Mouse (Mus musculus) hindbrain, embryonic 15.5 days (tissue): ENCODE results near the gene Tceal1. TPM values are rescaled to one million over a fixed set of nuclear protein-coding genes. Genes with fewer than 3 reads are reported as not detected.
A peak's percentile ranks its signal among the peaks of the same experiment; 100 is the strongest.
"Not testable (repeated sequence)": the region's sequence is repeated elsewhere in the genome, so short reads cannot be mapped to it uniquely, and the experiment has no call there.

Source experiments
- ATAC-seq: fragments of 200-750 bp; cut with Nextera tagmentation; 2 replicates; pipeline ENCODE4 v1.8.0; 2017; ENCODE audit warnings: low read depth, moderate number of reproducible peaks, moderate TSS enrichment; ENCODE audit not compliant: low FRiP score
- H3K27ac ChIP-seq: fragments of 300-500 bp; sonication (generic); replicated peaks from 2 replicates; pipeline ENCODE4 v1.5.1; 2015; ENCODE audit warnings: mild to moderate bottlenecking, inconsistent platforms
- H3K27me3 ChIP-seq: fragments of 300-500 bp; sonication (generic); 2 replicates; pipeline ENCODE4 v1.6.1; 2015; ENCODE audit warnings: control low read depth, inconsistent platforms
- H3K36me3 ChIP-seq: fragments of 300-500 bp; sonication (generic); 2 replicates; pipeline ENCODE4 v1.6.1; 2015; ENCODE audit warnings: control low read depth, inconsistent platforms
- H3K4me1 ChIP-seq: fragments of 300-500 bp; sonication (generic); replicated peaks from 2 replicates; pipeline ENCODE4 v1.6.1; 2015; ENCODE audit warnings: control low read depth, inconsistent platforms
- H3K4me2 ChIP-seq: fragments of 300-500 bp; sonication (generic); 2 replicates; pipeline ENCODE4 v1.6.1; 2015; ENCODE audit warnings: moderate library complexity, mild to moderate bottlenecking, inconsistent platforms
- H3K4me3 ChIP-seq: fragments of 300-500 bp; sonication (generic); 2 replicates; pipeline ENCODE4 v1.5.1; 2015; ENCODE audit warnings: mild to moderate bottlenecking, inconsistent platforms
- H3K9ac ChIP-seq: fragments of 300-500 bp; sonication (generic); 2 replicates; pipeline ENCODE4 v1.6.1; 2015; ENCODE audit warnings: inconsistent platforms
- H3K9me3 ChIP-seq: fragments of 300-500 bp; sonication (generic); 2 replicates; pipeline ENCODE4 v1.6.1; 2016; ENCODE audit warnings: control low read depth, inconsistent platforms
- WGBS: fragments of 180-500 bp; shearing (Covaris S2); methylation state at CpG from one replicate; pipeline ENCODE4 v1.1.7; 2015; 5-methylcytosine and 5-hydroxymethylcytosine counted together
- polyA plus RNA-seq: library from polyadenylated mRNA; unstranded; fragments of >200 nt; fragmentation: Nextera tagmentation; extraction: Ambion mirVana; gene quantifications from 2 replicates; pipeline ENCODE4 v1.2.1, GENCODE M21; 2015

Tceal1 gene
- 21.8 and 23.2 TPM in 2 replicates for polyA plus RNA-seq

- Histone ChIP-seq H3K27ac (peak within 1 kb of the TSS; percentile 93), H3K4me1 (peaks cover 5% of the 10 kb centered on the region; the same call in 1 of the 2 replicates), H3K36me3 (no peaks in the 10 kb centered on the region), H3K4me3 (peak within 1 kb of the TSS; percentile 52), H3K9me3 (no peaks in the 10 kb centered on the region), H3K9ac (peak within 1 kb of the TSS; percentile 56), H3K4me2 (peak within 1 kb of the TSS; percentile 64), H3K27me3 (no peaks in the 10 kb centered on the region; the same call in 1 of the 2 replicates)
- WGBS = 27% methylated on average over 15 of the region's 15 CpGs
- peak; percentile 95 for ATAC-seq
Measured at GRCm38 (mm10) chrX:136707446-136708167, at the start of gene Tceal1. Gene Tceal1, plus strand, starts transcription at chrX:136707982.

- WGBS = 23% methylated on average over 20 of the region's 20 CpGs
- peak overlapping the region; percentile 69 for H3K27ac ChIP-seq
Measured at GRCm38 (mm10) chrX:136666281-136666706, 41.5 kb upstream of the Tceal1 start.

GRCm38 (mm10) chrX:136666762-136667464, 40.9 kb upstream of the Tceal1 start:
- Histone ChIP-seq H3K9ac (peak overlapping the region; percentile 72), H3K27ac (peak overlapping the region; percentile 69; the same call in 1 of the 2 replicates), H3K4me3 (peak overlapping the region; percentile 57), H3K4me2 (peak overlapping the region; percentile 55)
- 19% methylated on average over 22 of the region's 24 CpGs for WGBS
- not testable (repeated sequence) for H3K4me1 ChIP-seq, H3K9me3 ChIP-seq, H3K36me3 ChIP-seq, H3K27me3 ChIP-seq
- ATAC-seq = peak; percentile 77

More at GRCm38 (mm10) chrX:136666281-136666706, 41.5 kb upstream of the Tceal1 start:
- ATAC-seq = peak; percentile 92
- H3K9me3 ChIP-seq = no peaks in the 10 kb centered on the region
- no peaks in the 10 kb centered on the region for H3K4me1 ChIP-seq
- no peaks in the 10 kb centered on the region for H3K27me3 ChIP-seq
- peak overlapping the region; percentile 57 for H3K4me3 ChIP-seq
- H3K4me2 ChIP-seq = peak overlapping the region; percentile 55
- H3K9ac ChIP-seq = peak overlapping the region; percentile 72
- no peaks in the 10 kb centered on the region for H3K36me3 ChIP-seq

- H3K4me2 ChIP-seq = no peak overlapping the region
- no peak overlapping the region for H3K4me3 ChIP-seq
- 70% methylated on average over 2 of the region's 2 CpGs for WGBS
- H3K27ac ChIP-seq = no peak overlapping the region
- no peaks in the 10 kb centered on the region for H3K27me3 ChIP-seq
- H3K36me3 ChIP-seq = no peaks in the 10 kb centered on the region
- H3K4me1 ChIP-seq = no peaks in the 10 kb centered on the region
- no peak overlapping the region for H3K9ac ChIP-seq
- H3K9me3 ChIP-seq = no peaks in the 10 kb centered on the region
- no peak for ATAC-seq
Measured at GRCm38 (mm10) chrX:136668794-136669193, 39.0 kb upstream of the Tceal1 start.

- Histone ChIP-seq H3K36me3 (no peaks in the 10 kb centered on the region), H3K4me3 (no peak overlapping the region), H3K27ac (no peak overlapping the region), H3K9me3 (no peaks in the 10 kb centered on the region), H3K27me3 (no peaks in the 10 kb centered on the region), H3K9ac (no peak overlapping the region), H3K4me2 (no peak overlapping the region), H3K4me1 (no peaks in the 10 kb centered on the region)
- whole genome bisulfite sequencing = 76% methylated on average over 3 of the region's 3 CpGs
- no peak for ATAC-seq
Measured at GRCm38 (mm10) chrX:136680989-136681388, 26.8 kb upstream of the Tceal1 start.

- H3K9ac ChIP-seq, H3K36me3 ChIP-seq, H3K4me3 ChIP-seq, H3K27me3 ChIP-seq, H3K9me3 ChIP-seq, H3K4me2 ChIP-seq, H3K4me1 ChIP-seq: not testable (repeated sequence)
- peak; percentile 92 for ATAC-seq
- H3K27ac ChIP-seq = peak overlapping the region; percentile 61
- 22% methylated on average over 3 of the region's 3 CpGs for WGBS
Measured at GRCm38 (mm10) chrX:136691606-136692293, 16.0 kb upstream of the Tceal1 start.

GRCm38 (mm10) chrX:136692294-136692675, 15.5 kb upstream of the Tceal1 start:
- 0 out of 2 replicates have a peak, but pooled peaks have one; percentile 38 for ATAC-seq
- no peak overlapping the region for H3K4me2 ChIP-seq
- 63% methylated on average over 4 of the region's 4 CpGs for WGBS
- no peaks in the 10 kb centered on the region for H3K36me3 ChIP-seq
- no peak overlapping the region for H3K9ac ChIP-seq
- peak overlapping the region; percentile 46 for H3K27ac ChIP-seq
- no peak overlapping the region for H3K4me3 ChIP-seq
- H3K4me1 ChIP-seq = no peaks in the 10 kb centered on the region
- H3K9me3 ChIP-seq = no peaks in the 10 kb centered on the region
- no peaks in the 10 kb centered on the region for H3K27me3 ChIP-seq

- 77% methylated on average over 5 of the region's 5 CpGs for WGBS
- Histone ChIP-seq H3K9ac (no peak overlapping the region), H3K4me3 (no peak overlapping the region), H3K4me2 (no peak overlapping the region), H3K27me3 (no peaks in the 10 kb centered on the region), H3K36me3 (no peaks in the 10 kb centered on the region), H3K4me1 (no peaks in the 10 kb centered on the region), H3K9me3 (no peaks in the 10 kb centered on the region), H3K27ac (no peak overlapping the region)
- ATAC-seq = no peak
Measured at GRCm38 (mm10) chrX:136693196-136693595, 14.6 kb upstream of the Tceal1 start.

- no peaks in the 10 kb centered on the region; the same call in 1 of the 2 replicates for H3K27me3 ChIP-seq
- H3K9me3 ChIP-seq = no peaks in the 10 kb centered on the region
- peaks cover 5% of the 10 kb centered on the region; the same call in 1 of the 2 replicates for H3K4me1 ChIP-seq
- 24% methylated on average over 18 of the region's 18 CpGs for WGBS
- H3K36me3 ChIP-seq = no peaks in the 10 kb centered on the region
- H3K4me3 ChIP-seq = peak overlapping the region; percentile 52
- peak overlapping the region; percentile 64 for H3K4me2 ChIP-seq
- H3K27ac ChIP-seq = peak overlapping the region; percentile 93
- peak; percentile 90 for ATAC-seq
- H3K9ac ChIP-seq = peak overlapping the region; percentile 56
Measured at GRCm38 (mm10) chrX:136708168-136708681, 443 bp downstream of the Tceal1 start.

GRCm38 (mm10) chrX:136708782-136709181, 1.0 kb downstream of the Tceal1 start:
- Histone ChIP-seq H3K27ac (peak overlapping the region; percentile 93), H3K9ac (peak overlapping the region; percentile 56), H3K36me3 (no peaks in the 10 kb centered on the region), H3K4me2 (peak overlapping the region; percentile 64), H3K4me3 (peak overlapping the region; percentile 52), H3K27me3 (no peaks in the 10 kb centered on the region; the same call in 1 of the 2 replicates), H3K9me3 (no peaks in the 10 kb centered on the region), H3K4me1 (peaks cover 5% of the 10 kb centered on the region; the same call in 1 of the 2 replicates)
- WGBS = 17% methylated on average over 14 of the region's 14 CpGs
- peak; percentile 54 for ATAC-seq

- not testable (repeated sequence) for H3K9ac ChIP-seq, H3K4me2 ChIP-seq, H3K4me1 ChIP-seq, H3K27me3 ChIP-seq, H3K4me3 ChIP-seq, H3K9me3 ChIP-seq, H3K36me3 ChIP-seq
- H3K27ac ChIP-seq = peak overlapping the region; percentile 62
- peak; percentile 93 for ATAC-seq
- WGBS = 33% methylated on average over 2 of the region's 3 CpGs
Measured at GRCm38 (mm10) chrX:136714742-136715474, 7.1 kb downstream of the Tceal1 start.
